Mouse (Mus musculus): ENCODE measurements around the gene Eef1akmt2. TPM values are rescaled to one million over a fixed set of nuclear protein-coding genes. Genes with fewer than 3 reads are reported as not detected.

The Eef1akmt2 gene
- polyA plus RNA-seq, 1 experiment from 2014 or later = 62.3 TPM

GRCm38 (mm10) chr7:132889691-132890090 is 37.2 kb upstream of the Eef1akmt2 start:
- H3K27ac ChIP-seq = no peak overlapping the region
- no peaks in the 10 kb centered on the region for H3K27me3 ChIP-seq (replicated peaks)
- 92% methylated on average over 8 of the region's 8 CpGs for WGBS
- H3K4me2 ChIP-seq = no peak overlapping the region
- H3K9ac ChIP-seq = no peak overlapping the region
- no peaks in the 10 kb centered on the region for H3K9me3 ChIP-seq
- H3K4me1 ChIP-seq = no peaks in the 10 kb centered on the region
- ATAC-seq (ENCODE audit: insufficient read depth, low FRiP score, low read depth) = no peak
- no peak overlapping the region for H3K4me3 ChIP-seq (replicated peaks)
- peaks cover 1% of the 10 kb centered on the region; the same call in 1 of the 2 replicates for H3K36me3 ChIP-seq

GRCm38 (mm10) chr7:132888518-132889249 is 36.2 kb upstream of the Eef1akmt2 start:
- Histone ChIP-seq H3K4me2 (no peak overlapping the region), H3K27me3 (replicated peaks) (no peaks in the 10 kb centered on the region), H3K27ac (no peak overlapping the region), H3K9ac (no peak overlapping the region), H3K9me3 (no peaks in the 10 kb centered on the region), H3K4me3 (replicated peaks) (no peak overlapping the region), H3K36me3 (peaks cover 6% of the 10 kb centered on the region; the same call in 1 of the 2 replicates), H3K4me1 (no peaks in the 10 kb centered on the region)
- WGBS = 61% methylated on average over 4 of the region's 4 CpGs
- ATAC-seq (ENCODE audit: insufficient read depth, low FRiP score, low read depth) = no peak

DNA sequence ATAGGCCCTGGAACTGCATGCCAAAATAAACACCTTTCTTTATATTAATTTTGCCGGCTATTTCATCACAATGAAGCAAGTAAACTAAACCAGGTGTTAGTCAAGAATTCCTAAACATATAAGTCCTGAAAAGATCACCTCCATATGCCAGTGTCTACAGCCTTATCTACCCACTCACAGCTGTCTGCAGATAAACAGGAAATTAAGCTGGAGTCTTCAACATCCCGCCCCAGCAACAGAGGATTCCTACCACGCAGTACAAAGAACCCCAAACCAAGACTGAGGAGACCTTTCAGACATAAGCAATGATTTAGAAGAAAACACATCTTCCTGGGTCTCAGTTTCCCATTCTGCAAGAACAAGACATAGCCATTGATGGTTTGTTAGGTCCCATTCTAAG is 35.6 kb upstream of the Eef1akmt2 start:
- Histone ChIP-seq H3K36me3 (peaks cover 12% of the 10 kb centered on the region; the same call in 1 of the 2 replicates), H3K4me3 (replicated peaks) (no peak overlapping the region), H3K4me1 (no peaks in the 10 kb centered on the region), H3K4me2 (no peak overlapping the region), H3K9me3 (no peaks in the 10 kb centered on the region), H3K27me3 (replicated peaks) (no peaks in the 10 kb centered on the region), H3K27ac (no peak overlapping the region), H3K9ac (no peak overlapping the region)
- WGBS = 44% methylated on average over 3 of the region's 3 CpGs
- ATAC-seq (ENCODE audit: insufficient read depth, low FRiP score, low read depth) = no peak

DNA sequence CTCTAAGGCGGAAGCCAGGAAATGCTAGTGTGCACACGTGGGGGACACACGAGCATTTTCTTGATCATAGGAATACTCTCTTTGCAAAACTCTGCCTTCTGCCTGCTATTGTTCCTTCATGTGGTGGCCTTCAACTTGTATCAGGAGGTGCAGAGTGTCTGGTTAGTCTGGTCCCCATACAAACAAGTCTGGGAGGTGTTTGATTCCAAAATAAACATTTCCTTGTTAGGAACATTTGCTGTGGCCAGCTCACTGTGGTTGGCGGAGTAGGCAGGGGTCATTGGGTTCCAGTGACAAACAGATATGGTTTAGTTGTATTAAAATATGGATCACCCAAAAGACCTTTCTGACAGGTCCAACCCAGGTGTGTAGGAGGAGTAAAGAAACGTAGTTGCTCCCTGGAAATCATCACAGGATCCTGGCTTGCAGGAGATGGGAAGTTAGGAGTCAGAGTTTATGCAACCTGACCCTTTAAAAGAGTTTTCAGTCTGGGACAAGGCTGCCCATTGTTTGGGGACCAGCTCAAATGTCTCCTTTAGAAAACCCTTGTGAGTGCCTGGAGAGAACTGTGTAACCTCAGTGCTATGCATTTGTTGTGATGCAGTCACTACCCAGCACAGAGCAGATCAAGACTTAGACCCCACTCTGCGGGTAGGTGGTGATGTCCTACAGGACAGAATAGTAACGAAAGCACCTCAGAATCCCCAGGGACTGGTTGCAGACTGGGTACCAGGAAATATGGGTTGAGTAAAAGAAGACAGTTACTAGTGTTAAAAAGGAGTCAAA is 34.7 kb upstream of the Eef1akmt2 start:
- 45% methylated on average over 7 of the region's 7 CpGs for WGBS
- no peak for ATAC-seq (ENCODE audit: insufficient read depth, low FRiP score, low read depth)
- H3K4me3 ChIP-seq (replicated peaks) = no peak overlapping the region
- H3K27ac ChIP-seq = peak overlapping the region; percentile 5; the same call in 1 of the 2 replicates
- no peak overlapping the region for H3K4me2 ChIP-seq
- peaks cover 17% of the 10 kb centered on the region; the same call in 1 of the 2 replicates for H3K36me3 ChIP-seq
- H3K9me3 ChIP-seq = no peaks in the 10 kb centered on the region
- no peak overlapping the region for H3K9ac ChIP-seq
- no peaks in the 10 kb centered on the region for H3K27me3 ChIP-seq (replicated peaks)
- H3K4me1 ChIP-seq = no peaks in the 10 kb centered on the region

- H3K36me3 ChIP-seq = peaks cover 40% of the 10 kb centered on the region
- no peak overlapping the region for H3K4me2 ChIP-seq
- no peaks in the 10 kb centered on the region for H3K27me3 ChIP-seq (replicated peaks)
- WGBS = 92% methylated on average over 7 of the region's 7 CpGs
- no peaks in the 10 kb centered on the region for H3K4me1 ChIP-seq
- H3K4me3 ChIP-seq (replicated peaks) = no peak overlapping the region
- no peak for ATAC-seq (ENCODE audit: insufficient read depth, low FRiP score, low read depth)
- no peaks in the 10 kb centered on the region for H3K9me3 ChIP-seq
- no peak overlapping the region for H3K9ac ChIP-seq
- H3K27ac ChIP-seq = no peak overlapping the region
Measured at GRCm38 (mm10) chr7:132884031-132884430, 31.6 kb upstream of the Eef1akmt2 start.

DNA sequence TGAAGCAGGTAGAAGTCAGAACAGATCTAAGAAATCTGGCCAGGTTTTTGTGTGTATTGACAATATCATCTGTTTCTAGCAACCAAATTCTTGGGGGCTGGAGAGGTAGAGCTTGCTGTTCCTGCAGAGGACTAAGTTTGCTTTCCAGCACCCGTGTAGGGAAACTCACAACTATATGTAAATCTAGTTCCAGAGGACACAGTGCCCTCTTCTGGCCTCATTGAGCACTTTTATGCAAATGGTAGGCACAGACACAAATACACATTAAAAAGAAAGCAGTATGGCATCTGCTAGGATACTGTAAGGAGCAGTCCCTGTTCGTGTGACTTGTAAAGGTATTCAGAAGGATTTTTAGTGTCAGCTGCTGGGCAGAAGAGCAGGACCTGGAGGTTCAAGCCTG is 29.9 kb upstream of the Eef1akmt2 start:
- peaks cover 53% of the 10 kb centered on the region for H3K36me3 ChIP-seq
- ATAC-seq (ENCODE audit: insufficient read depth, low FRiP score, low read depth) = no peak
- H3K27ac ChIP-seq = no peak overlapping the region
- 75% methylated on average over 2 of the region's 2 CpGs for WGBS
- no peak overlapping the region for H3K4me2 ChIP-seq
- H3K27me3 ChIP-seq (replicated peaks) = no peaks in the 10 kb centered on the region
- no peak overlapping the region for H3K9ac ChIP-seq
- H3K9me3 ChIP-seq = no peaks in the 10 kb centered on the region
- H3K4me3 ChIP-seq (replicated peaks) = no peak overlapping the region
- H3K4me1 ChIP-seq = no peaks in the 10 kb centered on the region

DNA sequence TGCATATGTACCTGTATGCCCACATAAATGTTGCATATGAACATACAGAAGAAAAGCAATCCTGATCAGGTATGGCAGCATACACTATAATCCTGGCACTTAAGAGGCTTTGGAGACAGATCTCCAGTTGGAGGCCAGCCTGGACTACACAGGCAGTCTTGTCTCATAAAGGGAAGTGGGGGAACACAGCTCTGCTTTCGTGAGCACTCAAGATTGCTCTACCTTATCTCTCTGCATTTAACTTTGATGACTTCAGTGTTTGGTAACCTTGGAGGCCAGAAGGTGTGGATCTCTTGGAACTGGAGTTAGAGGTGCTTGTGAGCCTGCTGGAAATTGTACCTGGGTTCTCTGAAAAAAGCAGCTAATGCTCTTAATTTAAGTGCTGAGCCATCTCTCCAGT is 27.8 kb upstream of the Eef1akmt2 start:
- no peaks in the 10 kb centered on the region for H3K4me1 ChIP-seq
- no peaks in the 10 kb centered on the region for H3K27me3 ChIP-seq (replicated peaks)
- H3K9ac ChIP-seq = no peak overlapping the region
- H3K4me3 ChIP-seq (replicated peaks) = no peak overlapping the region
- peaks cover 73% of the 10 kb centered on the region for H3K36me3 ChIP-seq
- H3K9me3 ChIP-seq = no peaks in the 10 kb centered on the region
- 87% methylated on average over 1 of the region's 1 CpGs for WGBS
- H3K27ac ChIP-seq = no peak overlapping the region
- no peak for ATAC-seq (ENCODE audit: insufficient read depth, low FRiP score, low read depth)
- H3K4me2 ChIP-seq = no peak overlapping the region

GRCm38 (mm10) chr7:132875391-132876086 is 23.1 kb upstream of the Eef1akmt2 start:
- Histone ChIP-seq H3K4me1 (no peaks in the 10 kb centered on the region), H3K27me3 (replicated peaks) (no peaks in the 10 kb centered on the region), H3K4me2 (no peak overlapping the region), H3K4me3 (replicated peaks) (no peak overlapping the region), H3K9ac (no peak overlapping the region), H3K36me3 (peaks cover 69% of the 10 kb centered on the region), H3K9me3 (no peaks in the 10 kb centered on the region), H3K27ac (no peak overlapping the region)
- no peak for ATAC-seq (ENCODE audit: insufficient read depth, low FRiP score, low read depth)
- 90% methylated on average over 2 of the region's 2 CpGs for WGBS

- Histone ChIP-seq H3K9ac (no peak overlapping the region), H3K27ac (no peak overlapping the region), H3K9me3 (no peaks in the 10 kb centered on the region), H3K36me3 (peaks cover 64% of the 10 kb centered on the region), H3K27me3 (replicated peaks) (no peaks in the 10 kb centered on the region), H3K4me2 (no peak overlapping the region), H3K4me3 (replicated peaks) (no peak overlapping the region), H3K4me1 (no peaks in the 10 kb centered on the region)
- 91% methylated on average over 2 of the region's 2 CpGs for WGBS
- ATAC-seq (ENCODE audit: insufficient read depth, low FRiP score, low read depth) = no peak
Measured at GRCm38 (mm10) chr7:132873043-132873442, 20.6 kb upstream of the Eef1akmt2 start.

- no peak overlapping the region for H3K4me2 ChIP-seq
- 83% methylated on average over 9 of the region's 9 CpGs for WGBS
- no peak for ATAC-seq (ENCODE audit: insufficient read depth, low FRiP score, low read depth)
- H3K9me3 ChIP-seq = no peaks in the 10 kb centered on the region
- H3K9ac ChIP-seq = no peak overlapping the region
- H3K27ac ChIP-seq = no peak overlapping the region
- no peaks in the 10 kb centered on the region for H3K27me3 ChIP-seq (replicated peaks)
- no peak overlapping the region for H3K4me3 ChIP-seq (replicated peaks)
- peaks cover 30% of the 10 kb centered on the region for H3K36me3 ChIP-seq
- H3K4me1 ChIP-seq = 0 out of 2 replicates have a peak, but pooled peaks cover 1% of the 10 kb centered on the region
Measured at GRCm38 (mm10) chr7:132866316-132866715, 13.8 kb upstream of the Eef1akmt2 start.

GRCm38 (mm10) chr7:132859042-132859958 is 6.8 kb upstream of the Eef1akmt2 start, which contains the start of gene Abraxas2:
Gene Abraxas2, plus strand, starts transcription at chr7:132859225.
- Histone ChIP-seq H3K4me1 (0 out of 2 replicates have a peak, but pooled peaks cover 9% of the 10 kb centered on the region), H3K27me3 (replicated peaks) (no peaks in the 10 kb centered on the region), H3K4me3 (replicated peaks) (peak within 1 kb of the TSS; percentile 79), H3K27ac (peak within 1 kb of the TSS; percentile 88), H3K36me3 (no peaks in the 10 kb centered on the region), H3K9me3 (no peaks in the 10 kb centered on the region), H3K9ac (peak within 1 kb of the TSS; percentile 68), H3K4me2 (peak within 1 kb of the TSS; percentile 60)
- WGBS = under 1% methylated on average over 53 of the region's 53 CpGs
- ATAC-seq (ENCODE audit: insufficient read depth, low FRiP score, low read depth) = peak; percentile 95
